Mouse (Mus musculus) stomach, postnatal 0 days (tissue): ENCODE measurements at regions not wholly inside any gene's neighbourhood (a gene's known extent, or its start where the extent isn't known, plus 50 kb on each side); places are given as distances from the start of the nearest gene placed in this dataset.

ENCODE experiments used
- CTCF ChIP-seq: IDR thresholded peaks from 2 replicates; pipeline ENCODE4 v1.5.1; 2016; ENCODE audit warnings: antibody characterized with exemption, low read depth, mild to moderate bottlenecking, moderate library complexity
- EP300 ChIP-seq: optimal IDR thresholded peaks from 2 replicates; pipeline ENCODE3; 2016; ENCODE audit warnings: antibody characterized with exemption

- TF ChIP-seq EP300 (no peak), CTCF (no peak)
These were observed 344.7 kb downstream of the Tmem132b start for GRCm38 (mm10) chr5:125876296-125876695.
